Mouse (Mus musculus): ENCODE measurements at regions not wholly inside any gene's neighbourhood (a gene's known extent, or its start where the extent isn't known, plus 50 kb on each side); places are given as distances from the start of the nearest gene placed in this dataset.
A peak's percentile ranks its signal among the peaks of the same experiment; 100 is the strongest.

DNA sequence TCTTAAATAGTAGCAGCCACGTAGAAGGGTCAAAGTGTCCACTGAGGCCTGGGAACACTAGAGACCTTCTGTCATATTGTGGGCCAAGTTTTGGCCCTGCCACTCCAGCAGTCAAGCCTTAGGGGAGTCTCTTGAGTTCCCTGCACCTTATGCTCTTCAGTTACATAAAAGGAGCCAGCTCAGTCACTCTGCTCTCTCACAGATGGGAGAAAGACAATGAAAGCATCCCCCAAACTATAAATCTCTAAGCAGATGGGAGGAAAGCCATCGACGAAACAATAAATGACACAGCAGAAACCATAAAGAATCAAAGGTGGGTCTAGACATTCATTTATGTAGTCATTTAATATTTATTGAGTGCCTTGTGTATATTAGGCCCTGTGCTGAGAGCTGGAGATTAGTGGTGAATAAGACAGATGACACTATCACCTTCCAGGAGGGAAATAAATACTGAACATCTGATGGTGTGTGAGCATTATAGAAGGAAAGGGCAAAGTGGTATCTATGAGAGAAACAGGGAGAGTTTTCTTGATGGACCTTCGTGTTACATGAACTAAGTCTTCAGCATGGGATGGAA lies 137.5 kb upstream of the Synpr start:
- TF ChIP-seq EP300 (IDR thresholded peaks at IDR 0.05; ENCODE audit: insufficient read depth, low read depth, low read length) (no peak), CTCF (IDR thresholded peaks at IDR 0.05; ENCODE audit: low read depth, low read length) (no peak), POLR2A (IDR thresholded peaks at IDR 0.05; ENCODE audit: insufficient read depth, low read length) (no peak)
- no peak overlapping the region for H3K4me3 ChIP-seq (ENCODE audit: low read depth, low read length)
- H3K9ac ChIP-seq (ENCODE audit: low read depth, poor library complexity, severe bottlenecking), result no peak overlapping the region
- H3K36me3 ChIP-seq (ENCODE audit: control insufficient read depth, insufficient read depth, low read length, poor library complexity, severe bottlenecking), result no peaks in the 10 kb centered on the region
- H3K9me3 ChIP-seq (replicated peaks; ENCODE audit: control insufficient read depth, insufficient read depth, low read length, poor library complexity, severe bottlenecking), result peaks cover 9% of the 10 kb centered on the region; the same call in 1 of the 2 replicates
- peaks cover 2% of the 10 kb centered on the region for H3K4me1 ChIP-seq (ENCODE audit: control insufficient read depth, insufficient read depth, low read length)
- no peak overlapping the region for H3K27ac ChIP-seq (ENCODE audit: insufficient read depth, low read length)
- H3K27me3 ChIP-seq (ENCODE audit: control insufficient read depth, insufficient read depth, low read length, poor library complexity, severe bottlenecking), result no peaks in the 10 kb centered on the region

DNA sequence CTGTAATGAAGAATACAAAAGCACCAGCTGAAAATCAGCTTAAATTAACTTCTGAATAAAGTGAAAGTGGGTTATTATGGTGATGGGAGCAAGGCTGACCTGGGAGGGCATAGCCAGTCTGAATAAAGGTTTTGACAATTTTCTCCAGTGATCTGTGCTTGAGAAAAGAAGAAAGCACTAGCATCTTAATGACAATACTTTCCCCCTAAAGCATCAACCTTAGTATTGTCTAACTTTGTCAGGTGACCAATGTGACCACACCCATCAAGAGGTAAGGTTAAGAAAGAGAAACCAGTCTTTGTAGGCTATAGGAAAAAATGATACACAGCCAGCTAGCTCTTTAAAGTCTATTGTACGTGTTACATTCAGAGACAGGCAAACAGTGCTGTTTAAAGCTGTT lies 135.0 kb upstream of the Synpr start:
- TF ChIP-seq EP300 (IDR thresholded peaks at IDR 0.05; ENCODE audit: insufficient read depth, low read depth, low read length) (no peak), POLR2A (IDR thresholded peaks at IDR 0.05; ENCODE audit: insufficient read depth, low read length) (no peak), CTCF (IDR thresholded peaks at IDR 0.05; ENCODE audit: low read depth, low read length) (no peak)
- Histone ChIP-seq H3K27ac (ENCODE audit: insufficient read depth, low read length) (no peak overlapping the region), H3K27me3 (ENCODE audit: control insufficient read depth, insufficient read depth, low read length, poor library complexity, severe bottlenecking) (no peaks in the 10 kb centered on the region), H3K9ac (ENCODE audit: low read depth, poor library complexity, severe bottlenecking) (no peak overlapping the region), H3K4me1 (ENCODE audit: control insufficient read depth, insufficient read depth, low read length) (peaks cover 2% of the 10 kb centered on the region), H3K9me3 (replicated peaks; ENCODE audit: control insufficient read depth, insufficient read depth, low read length, poor library complexity, severe bottlenecking) (peaks cover 19% of the 10 kb centered on the region), H3K4me3 (ENCODE audit: low read depth, low read length) (no peak overlapping the region), H3K36me3 (ENCODE audit: control insufficient read depth, insufficient read depth, low read length, poor library complexity, severe bottlenecking) (no peaks in the 10 kb centered on the region)

DNA sequence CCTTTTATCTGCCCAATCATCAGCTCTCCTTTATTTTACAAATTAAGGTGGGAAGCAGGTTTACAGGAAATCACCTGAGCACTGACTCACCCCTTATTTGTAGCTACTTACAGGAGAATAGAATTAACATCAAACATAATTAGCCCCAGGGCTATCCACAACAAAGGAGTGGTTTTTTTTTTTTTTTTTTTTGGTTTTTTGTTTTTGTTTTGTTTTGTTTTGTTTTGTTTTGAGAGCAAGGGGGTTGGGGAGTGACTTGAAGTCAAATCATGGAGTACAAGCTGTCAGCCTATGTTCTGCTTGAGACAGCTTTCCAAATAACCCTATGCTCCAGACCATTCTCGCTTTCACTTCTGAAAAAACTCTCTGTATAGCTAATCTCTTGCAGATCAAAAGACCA lies 132.9 kb upstream of the Synpr start:
- H3K9me3 ChIP-seq (replicated peaks; ENCODE audit: control insufficient read depth, insufficient read depth, low read length, poor library complexity, severe bottlenecking), result peaks cover 19% of the 10 kb centered on the region
- TF ChIP-seq CTCF (IDR thresholded peaks at IDR 0.05; ENCODE audit: low read depth, low read length) (no peak), POLR2A (IDR thresholded peaks at IDR 0.05; ENCODE audit: insufficient read depth, low read length) (no peak), EP300 (IDR thresholded peaks at IDR 0.05; ENCODE audit: insufficient read depth, low read depth, low read length) (no peak)
- H3K9ac ChIP-seq (ENCODE audit: low read depth, poor library complexity, severe bottlenecking), result no peak overlapping the region
- H3K27ac ChIP-seq (ENCODE audit: insufficient read depth, low read length), result peak overlapping the region; percentile 44
- H3K4me3 ChIP-seq (ENCODE audit: low read depth, low read length), result no peak overlapping the region
- no peaks in the 10 kb centered on the region for H3K36me3 ChIP-seq (ENCODE audit: control insufficient read depth, insufficient read depth, low read length, poor library complexity, severe bottlenecking)
- no peaks in the 10 kb centered on the region for H3K27me3 ChIP-seq (ENCODE audit: control insufficient read depth, insufficient read depth, low read length, poor library complexity, severe bottlenecking)
- peaks cover 2% of the 10 kb centered on the region for H3K4me1 ChIP-seq (ENCODE audit: control insufficient read depth, insufficient read depth, low read length)

DNA sequence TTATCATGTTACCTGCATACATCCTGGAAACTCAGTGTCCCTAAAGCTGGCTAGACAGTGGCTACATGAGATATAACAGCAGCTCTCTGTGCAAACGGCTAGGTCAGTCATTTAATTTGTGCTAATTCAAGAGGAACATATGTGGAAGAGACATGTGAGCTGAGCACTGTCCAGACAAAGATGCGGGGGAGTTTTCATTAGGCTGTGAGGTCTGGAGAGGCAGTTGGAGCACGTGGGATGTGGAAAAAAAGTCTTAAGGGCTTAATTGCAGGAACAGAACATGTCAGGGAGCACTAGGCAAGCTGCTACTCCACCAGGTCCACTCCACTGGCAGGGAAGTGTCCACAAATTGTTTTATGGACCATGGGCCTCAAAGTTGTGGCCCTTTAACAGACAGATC lies 108.4 kb upstream of the Synpr start:
- Histone ChIP-seq H3K27ac (ENCODE audit: insufficient read depth, low read length) (no peak overlapping the region), H3K9me3 (replicated peaks; ENCODE audit: control insufficient read depth, insufficient read depth, low read length, poor library complexity, severe bottlenecking) (no peaks in the 10 kb centered on the region; the same call in 1 of the 2 replicates), H3K9ac (ENCODE audit: low read depth, poor library complexity, severe bottlenecking) (no peak overlapping the region), H3K4me1 (ENCODE audit: control insufficient read depth, insufficient read depth, low read length) (no peaks in the 10 kb centered on the region), H3K4me3 (ENCODE audit: low read depth, low read length) (no peak overlapping the region), H3K27me3 (ENCODE audit: control insufficient read depth, insufficient read depth, low read length, poor library complexity, severe bottlenecking) (no peaks in the 10 kb centered on the region), H3K36me3 (ENCODE audit: control insufficient read depth, insufficient read depth, low read length, poor library complexity, severe bottlenecking) (no peaks in the 10 kb centered on the region)
- TF ChIP-seq POLR2A (IDR thresholded peaks at IDR 0.05; ENCODE audit: insufficient read depth, low read length) (no peak), EP300 (IDR thresholded peaks at IDR 0.05; ENCODE audit: insufficient read depth, low read depth, low read length) (no peak), CTCF (IDR thresholded peaks at IDR 0.05; ENCODE audit: low read depth, low read length) (no peak)

DNA sequence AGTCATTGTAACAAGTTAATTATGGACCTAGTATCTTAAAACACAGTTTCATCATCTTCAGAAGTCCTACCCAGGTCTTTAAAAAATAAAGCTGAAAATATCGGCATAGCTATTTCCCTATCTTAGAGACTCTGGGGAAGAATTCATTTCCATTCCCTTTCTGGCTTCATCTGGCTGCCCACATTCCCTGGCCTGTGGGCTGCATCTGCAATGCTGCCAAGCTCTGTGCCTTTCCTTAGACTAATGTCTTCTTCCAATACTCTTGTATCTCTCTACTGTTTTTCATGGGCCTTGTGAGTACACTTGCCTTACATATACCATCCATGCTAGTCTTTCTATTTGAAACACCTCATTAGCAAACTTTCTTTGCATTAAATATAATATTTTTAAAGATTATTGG lies 106.7 kb upstream of the Synpr start:
- Histone ChIP-seq H3K36me3 (ENCODE audit: control insufficient read depth, insufficient read depth, low read length, poor library complexity, severe bottlenecking) (no peaks in the 10 kb centered on the region), H3K4me3 (ENCODE audit: low read depth, low read length) (no peak overlapping the region), H3K27me3 (ENCODE audit: control insufficient read depth, insufficient read depth, low read length, poor library complexity, severe bottlenecking) (no peaks in the 10 kb centered on the region), H3K4me1 (ENCODE audit: control insufficient read depth, insufficient read depth, low read length) (no peaks in the 10 kb centered on the region), H3K9ac (ENCODE audit: low read depth, poor library complexity, severe bottlenecking) (no peak overlapping the region), H3K9me3 (replicated peaks; ENCODE audit: control insufficient read depth, insufficient read depth, low read length, poor library complexity, severe bottlenecking) (no peaks in the 10 kb centered on the region), H3K27ac (ENCODE audit: insufficient read depth, low read length) (no peak overlapping the region)
- TF ChIP-seq EP300 (IDR thresholded peaks at IDR 0.05; ENCODE audit: insufficient read depth, low read depth, low read length) (no peak), POLR2A (IDR thresholded peaks at IDR 0.05; ENCODE audit: insufficient read depth, low read length) (no peak), CTCF (IDR thresholded peaks at IDR 0.05; ENCODE audit: low read depth, low read length) (no peak)

DNA sequence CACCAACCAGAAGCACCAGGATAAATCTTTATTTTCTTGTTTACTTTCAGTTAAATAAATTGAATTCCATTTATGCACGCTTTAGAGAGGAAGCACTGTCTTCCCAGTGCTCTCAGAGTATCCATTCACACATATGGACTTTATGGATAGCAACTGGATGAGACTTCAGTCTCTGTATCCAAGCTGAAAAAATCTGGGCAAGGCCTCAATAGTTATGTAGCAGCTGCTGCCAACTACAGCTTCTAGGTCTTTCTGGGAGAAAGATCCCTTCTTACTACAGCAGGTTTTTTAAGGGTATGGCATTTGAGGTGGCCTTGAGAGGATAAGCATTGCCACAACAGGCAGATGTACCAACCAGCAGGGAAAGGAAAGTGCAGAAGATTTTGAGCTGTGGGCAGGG lies 93.8 kb upstream of the Synpr start:
- Histone ChIP-seq H3K9me3 (replicated peaks; ENCODE audit: control insufficient read depth, insufficient read depth, low read length, poor library complexity, severe bottlenecking) (peaks cover 6% of the 10 kb centered on the region), H3K27ac (ENCODE audit: insufficient read depth, low read length) (no peak overlapping the region), H3K27me3 (ENCODE audit: control insufficient read depth, insufficient read depth, low read length, poor library complexity, severe bottlenecking) (no peaks in the 10 kb centered on the region), H3K36me3 (ENCODE audit: control insufficient read depth, insufficient read depth, low read length, poor library complexity, severe bottlenecking) (no peaks in the 10 kb centered on the region), H3K4me1 (ENCODE audit: control insufficient read depth, insufficient read depth, low read length) (no peaks in the 10 kb centered on the region), H3K4me3 (ENCODE audit: low read depth, low read length) (no peak overlapping the region), H3K9ac (ENCODE audit: low read depth, poor library complexity, severe bottlenecking) (no peak overlapping the region)
- TF ChIP-seq CTCF (IDR thresholded peaks at IDR 0.05; ENCODE audit: low read depth, low read length) (no peak), POLR2A (IDR thresholded peaks at IDR 0.05; ENCODE audit: insufficient read depth, low read length) (no peak), EP300 (IDR thresholded peaks at IDR 0.05; ENCODE audit: insufficient read depth, low read depth, low read length) (no peak)
